Mouse (Mus musculus): ENCODE measurements around the gene Zfp941.

- TF ChIP-seq CTCF (IDR thresholded peaks at IDR 0.05; ENCODE audit: low read depth), result no peak
- no peak for TF ChIP-seq EP300 (IDR thresholded peaks at IDR 0.05; ENCODE audit: low read depth)
Observed at GRCm38 (mm10) chr7:140846676-140847075, 24.7 kb upstream of the Zfp941 start.

All from liver, postnatal 0 days (tissue).